Mouse (Mus musculus) brain, embryonic 14.5 days (tissue): ENCODE data around the gene Prdm13.

Experiments
- CTCF ChIP-seq: fragments of 200-500 bp; IDR thresholded peaks from 2 replicates; pipeline ENCODE4 v1.5.1; 2012; ENCODE audit warnings: inconsistent platforms, mild to moderate bottlenecking, moderate library complexity, borderline replicate concordance; ENCODE audit not compliant: insufficient read depth, insufficient read length; ENCODE audit errors: extremely low read depth
- POLR2A ChIP-seq: fragments of 200-500 bp; IDR thresholded peaks from 2 replicates; pipeline ENCODE4 v1.6.1; 2012; ENCODE audit warnings: mild to moderate bottlenecking, inconsistent platforms, borderline replicate concordance; ENCODE audit not compliant: poor library complexity, insufficient read depth, insufficient read length, severe bottlenecking; ENCODE audit errors: extremely low read depth

- TF ChIP-seq CTCF (no peak), POLR2A (no peak)
Measured at GRCm38 (mm10) chr4:21684341-21684970, 1.3 kb downstream of the Prdm13 start.
